Mouse (Mus musculus) midbrain, embryonic 12.5 days (tissue): ENCODE measurements around the gene Ints12. TPM values are rescaled to one million over a fixed set of nuclear protein-coding genes. Genes with fewer than 3 reads are reported as not detected.

Source experiments
- ATAC-seq: fragments of 200-750 bp; cut with Nextera tagmentation; 2 replicates; pipeline ENCODE4 v1.8.0; 2017; ENCODE audit warnings: low read depth, moderate TSS enrichment, moderate library complexity; ENCODE audit not compliant: low FRiP score
- H3K27ac ChIP-seq: fragments of 300-500 bp; sonication (generic); replicated peaks from 2 replicates; pipeline ENCODE4 v1.5.1; 2016; ENCODE audit warnings: mild to moderate bottlenecking
- H3K27me3 ChIP-seq: fragments of 300-500 bp; sonication (generic); 2 replicates; pipeline ENCODE4 v1.6.1; 2016; ENCODE audit warnings: mild to moderate bottlenecking
- H3K36me3 ChIP-seq: fragments of 300-500 bp; sonication (generic); 2 replicates; pipeline ENCODE4 v1.6.1; 2016
- H3K4me1 ChIP-seq: fragments of 300-500 bp; sonication (generic); 2 replicates; pipeline ENCODE4 v1.6.1; 2016
- H3K4me2 ChIP-seq: fragments of 300-500 bp; sonication (generic); replicated peaks from 2 replicates; pipeline ENCODE4 v1.6.1; 2016; ENCODE audit warnings: mild to moderate bottlenecking, moderate library complexity
- H3K4me3 ChIP-seq: fragments of 300-500 bp; sonication (generic); 2 replicates; pipeline ENCODE4 v1.5.1; 2016; ENCODE audit warnings: mild to moderate bottlenecking
- H3K9ac ChIP-seq: fragments of 300-500 bp; sonication (generic); replicated peaks from 2 replicates; pipeline ENCODE4 v1.6.1; 2016; ENCODE audit warnings: mild to moderate bottlenecking, moderate library complexity
- H3K9me3 ChIP-seq: fragments of 300-500 bp; sonication (generic); 2 replicates; pipeline ENCODE4 v1.6.1; 2016; ENCODE audit warnings: mild to moderate bottlenecking
- WGBS: fragments of 180-500 bp; shearing (Covaris S2); methylation state at CpG from one replicate; pipeline ENCODE4 v1.1.7; 2016; 5-methylcytosine and 5-hydroxymethylcytosine counted together
- polyA plus RNA-seq: library from polyadenylated mRNA; unstranded; fragments of >200 nt; fragmentation: Nextera tagmentation; extraction: Ambion mirVana; gene quantifications from 2 replicates; pipeline ENCODE4 v1.2.1, GENCODE M21; 2016

The Ints12 gene
- polyA plus RNA-seq, 1 experiment from 2014 or later: 27.7 TPM

DNA sequence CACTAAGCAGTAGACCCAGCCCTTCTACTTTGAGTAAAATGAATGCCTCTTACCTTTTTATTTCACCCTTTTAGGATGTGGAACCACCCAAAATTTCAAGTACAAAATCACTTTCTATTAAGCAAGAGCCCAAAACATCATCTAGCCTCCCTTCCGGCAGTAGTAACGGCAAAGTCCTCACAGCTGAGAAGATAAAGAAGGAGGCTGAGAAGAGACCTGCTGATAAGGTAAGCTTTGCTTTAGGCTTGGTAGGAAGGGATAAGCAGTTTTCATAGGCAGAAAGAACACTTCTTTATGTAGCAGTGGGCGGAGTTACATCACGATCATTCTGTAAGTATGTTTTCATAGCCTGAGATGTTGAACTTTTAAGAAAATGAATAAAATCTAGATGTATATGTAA lies 6.7 kb downstream of the Ints12 start:
- no peak for ATAC-seq
- H3K4me3 ChIP-seq: no peak overlapping the region
- no peaks in the 10 kb centered on the region for H3K27me3 ChIP-seq
- H3K27ac ChIP-seq: no peak overlapping the region
- 96% methylated on average over 4 of the region's 4 CpGs for WGBS
- no peak overlapping the region for H3K4me2 ChIP-seq
- H3K4me1 ChIP-seq: peaks cover 3% of the 10 kb centered on the region; the same call in 1 of the 2 replicates
- H3K9ac ChIP-seq: no peak overlapping the region
- no peaks in the 10 kb centered on the region for H3K9me3 ChIP-seq
- peaks cover 50% of the 10 kb centered on the region for H3K36me3 ChIP-seq

- H3K4me1 ChIP-seq: no peaks in the 10 kb centered on the region
- no peaks in the 10 kb centered on the region for H3K9me3 ChIP-seq
- ATAC-seq: no peak
- no peak overlapping the region for H3K4me3 ChIP-seq
- H3K9ac ChIP-seq: no peak overlapping the region
- no peak overlapping the region for H3K4me2 ChIP-seq
- 93% methylated on average over 2 of the region's 2 CpGs for WGBS
- peaks cover 56% of the 10 kb centered on the region for H3K36me3 ChIP-seq
- no peaks in the 10 kb centered on the region for H3K27me3 ChIP-seq
- no peak overlapping the region for H3K27ac ChIP-seq
Observed at GRCm38 (mm10) chr3:133098909-133099308, 7.3 kb downstream of the Ints12 start.

GRCm38 (mm10) chr3:133103768-133104167 lies 12.1 kb downstream of the Ints12 start:
- H3K9ac ChIP-seq: no peak overlapping the region
- ATAC-seq: no peak
- WGBS: 88% methylated on average over 3 of the region's 3 CpGs

DNA sequence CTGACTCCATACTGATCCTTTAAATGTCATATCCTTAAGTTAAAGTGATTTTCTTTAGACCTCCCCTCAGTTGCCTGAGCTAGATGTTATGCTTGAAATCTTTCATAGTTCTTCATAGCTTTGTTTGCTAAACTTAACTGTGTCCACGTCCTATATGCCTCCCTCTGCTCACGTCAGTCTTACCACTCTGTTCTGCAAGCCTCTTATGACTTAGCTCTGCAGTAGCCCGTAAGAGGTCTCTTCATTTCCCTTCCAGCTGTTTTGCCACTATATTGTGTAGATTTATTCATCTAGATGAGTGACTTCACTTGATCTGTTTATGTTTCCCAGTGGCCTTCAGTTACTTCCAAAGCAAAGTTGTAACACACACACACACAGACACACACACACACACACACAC lies 12.8 kb downstream of the Ints12 start:
- peaks cover 73% of the 10 kb centered on the region for H3K36me3 ChIP-seq
- WGBS: 91% methylated on average over 3 of the region's 3 CpGs
- H3K4me1 ChIP-seq: no peaks in the 10 kb centered on the region
- no peak for ATAC-seq
- H3K27me3 ChIP-seq: no peaks in the 10 kb centered on the region
- no peak overlapping the region for H3K27ac ChIP-seq
- H3K4me2 ChIP-seq: no peak overlapping the region
- no peaks in the 10 kb centered on the region for H3K9me3 ChIP-seq
- no peak overlapping the region for H3K9ac ChIP-seq
- no peak overlapping the region for H3K4me3 ChIP-seq

More at GRCm38 (mm10) chr3:133103768-133104167, 12.1 kb downstream of the Ints12 start:
- no peaks in the 10 kb centered on the region for H3K9me3 ChIP-seq
- H3K27ac ChIP-seq: no peak overlapping the region
- H3K27me3 ChIP-seq: no peaks in the 10 kb centered on the region
- peaks cover 72% of the 10 kb centered on the region for H3K36me3 ChIP-seq
- H3K4me3 ChIP-seq: no peak overlapping the region
- no peaks in the 10 kb centered on the region for H3K4me1 ChIP-seq
- no peak overlapping the region for H3K4me2 ChIP-seq

DNA sequence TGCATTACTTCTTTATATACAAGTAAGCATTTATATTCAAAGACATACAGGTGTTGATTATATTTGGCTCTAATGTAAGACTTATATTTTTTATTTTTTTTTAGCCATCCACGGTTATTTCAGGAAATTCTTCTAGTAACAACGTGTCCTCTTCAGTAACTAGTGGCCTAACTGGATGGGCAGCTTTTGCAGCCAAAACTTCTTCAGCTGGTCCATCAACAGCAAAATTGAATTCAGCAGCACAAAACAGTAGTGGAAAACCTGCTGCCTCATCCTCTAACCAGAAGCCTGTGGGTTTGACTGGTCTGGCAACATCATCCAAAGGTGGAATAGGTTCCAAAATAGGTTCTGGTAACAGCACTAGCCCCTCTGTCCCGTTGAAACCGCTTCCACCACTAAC lies 17.1 kb downstream of the Ints12 start:
- WGBS: 93% methylated on average over 4 of the region's 4 CpGs
- Histone ChIP-seq H3K9ac (no peak overlapping the region), H3K4me1 (no peaks in the 10 kb centered on the region), H3K27me3 (no peaks in the 10 kb centered on the region), H3K4me3 (no peak overlapping the region), H3K36me3 (peaks cover 50% of the 10 kb centered on the region), H3K27ac (no peak overlapping the region), H3K9me3 (no peaks in the 10 kb centered on the region), H3K4me2 (no peak overlapping the region)
- no peak for ATAC-seq

GRCm38 (mm10) chr3:133109844-133110243 lies 18.2 kb downstream of the Ints12 start:
- H3K36me3 ChIP-seq: peaks cover 41% of the 10 kb centered on the region
- no peak for ATAC-seq
- no peaks in the 10 kb centered on the region for H3K9me3 ChIP-seq
- no peaks in the 10 kb centered on the region for H3K4me1 ChIP-seq
- H3K27me3 ChIP-seq: no peaks in the 10 kb centered on the region
- H3K4me2 ChIP-seq: no peak overlapping the region
- WGBS: 92% methylated on average over 4 of the region's 4 CpGs
- H3K27ac ChIP-seq: no peak overlapping the region
- H3K4me3 ChIP-seq: no peak overlapping the region
- H3K9ac ChIP-seq: no peak overlapping the region

- Histone ChIP-seq H3K27ac (no peak overlapping the region), H3K9ac (no peak overlapping the region), H3K9me3 (no peaks in the 10 kb centered on the region), H3K4me3 (no peak overlapping the region), H3K36me3 (peaks cover 27% of the 10 kb centered on the region), H3K4me1 (no peaks in the 10 kb centered on the region), H3K4me2 (no peak overlapping the region), H3K27me3 (no peaks in the 10 kb centered on the region)
- no peak for ATAC-seq
- WGBS: 33% methylated on average over 2 of the region's 2 CpGs
Observed at GRCm38 (mm10) chr3:133111741-133112140, 20.1 kb downstream of the Ints12 start.

- no peak for ATAC-seq
- H3K27me3 ChIP-seq: no peaks in the 10 kb centered on the region
- H3K27ac ChIP-seq: no peak overlapping the region
- no peak overlapping the region for H3K4me2 ChIP-seq
- peaks cover 15% of the 10 kb centered on the region for H3K36me3 ChIP-seq
- H3K4me3 ChIP-seq: no peak overlapping the region
- 50% methylated on average over 1 of the region's 1 CpGs for WGBS
- H3K4me1 ChIP-seq: no peaks in the 10 kb centered on the region
- no peak overlapping the region for H3K9ac ChIP-seq
- H3K9me3 ChIP-seq: no peaks in the 10 kb centered on the region
Observed at GRCm38 (mm10) chr3:133113281-133113680, 21.6 kb downstream of the Ints12 start.

- no peak for ATAC-seq
- 99% methylated on average over 5 of the region's 5 CpGs for WGBS
- Histone ChIP-seq H3K9ac (no peak overlapping the region), H3K4me3 (no peak overlapping the region), H3K36me3 (no peaks in the 10 kb centered on the region), H3K9me3 (no peaks in the 10 kb centered on the region), H3K27ac (no peak overlapping the region), H3K4me1 (no peaks in the 10 kb centered on the region), H3K4me2 (no peak overlapping the region), H3K27me3 (no peaks in the 10 kb centered on the region)
Observed at GRCm38 (mm10) chr3:133131372-133131771, 39.7 kb downstream of the Ints12 start.

DNA sequence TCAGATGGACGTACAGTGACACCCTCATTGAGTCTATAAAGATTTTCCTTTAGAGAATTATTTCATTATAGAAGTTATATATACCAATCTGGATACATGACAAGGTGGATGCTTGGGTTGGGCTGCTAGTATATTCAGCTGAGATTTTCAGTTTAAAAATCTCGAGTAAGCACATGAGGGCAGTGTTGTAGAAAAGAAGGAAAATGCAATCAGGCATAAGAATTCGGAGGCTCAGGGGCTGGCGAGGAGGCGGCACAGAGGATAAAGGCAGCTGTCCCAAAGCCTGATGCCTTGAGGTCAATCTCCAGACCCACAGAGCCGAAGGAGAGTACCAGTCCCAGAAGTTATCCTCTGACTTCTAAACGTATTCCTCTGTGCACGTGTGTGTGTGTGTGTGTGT lies 41.0 kb downstream of the Ints12 start:
- 50% methylated on average over 8 of the region's 8 CpGs for whole genome bisulfite sequencing
- ATAC-seq: no peak
- H3K36me3 ChIP-seq: no peaks in the 10 kb centered on the region

GRCm38 (mm10) chr3:133141877-133142276 lies 50.2 kb downstream of the Ints12 start:
- Histone ChIP-seq H3K27me3 (no peaks in the 10 kb centered on the region), H3K27ac (no peak overlapping the region), H3K36me3 (no peaks in the 10 kb centered on the region), H3K9ac (no peak overlapping the region), H3K4me3 (no peak overlapping the region), H3K9me3 (no peaks in the 10 kb centered on the region), H3K4me2 (no peak overlapping the region), H3K4me1 (no peaks in the 10 kb centered on the region)
- no peak for ATAC-seq
- 86% methylated on average over 6 of the region's 6 CpGs for WGBS

More for the DNA sequence above, 41.0 kb downstream of the Ints12 start:
- Histone ChIP-seq H3K27me3 (no peaks in the 10 kb centered on the region), H3K9ac (no peak overlapping the region), H3K4me1 (no peaks in the 10 kb centered on the region), H3K27ac (no peak overlapping the region), H3K4me2 (no peak overlapping the region), H3K4me3 (no peak overlapping the region), H3K9me3 (no peaks in the 10 kb centered on the region)

GRCm38 (mm10) chr3:133144511-133145147 lies 53.0 kb downstream of the Ints12 start:
- H3K4me2 ChIP-seq: no peak overlapping the region
- 86% methylated on average over 6 of the region's 6 CpGs for WGBS
- H3K27me3 ChIP-seq: no peaks in the 10 kb centered on the region
- no peaks in the 10 kb centered on the region for H3K9me3 ChIP-seq
- H3K27ac ChIP-seq: no peak overlapping the region
- H3K4me1 ChIP-seq: no peaks in the 10 kb centered on the region
- H3K9ac ChIP-seq: no peak overlapping the region
- no peak for ATAC-seq
- no peaks in the 10 kb centered on the region for H3K36me3 ChIP-seq
- no peak overlapping the region for H3K4me3 ChIP-seq

- Histone ChIP-seq H3K9me3 (no peaks in the 10 kb centered on the region), H3K27me3 (no peaks in the 10 kb centered on the region), H3K4me2 (no peak overlapping the region), H3K27ac (no peak overlapping the region), H3K36me3 (no peaks in the 10 kb centered on the region), H3K9ac (no peak overlapping the region), H3K4me3 (no peak overlapping the region), H3K4me1 (peaks cover 5% of the 10 kb centered on the region; the same call in 1 of the 2 replicates)
- ATAC-seq: no peak; the same call in 1 of the 2 replicates
- WGBS: 75% methylated on average over 6 of the region's 6 CpGs
Observed at GRCm38 (mm10) chr3:133151629-133152028, 60.0 kb downstream of the Ints12 start.
